Mouse (Mus musculus): ENCODE measurements at regions not wholly inside any gene's neighbourhood (a gene's known extent, or its start where the extent isn't known, plus 50 kb on each side); places are given as distances from the start of the nearest gene placed in this dataset.

GRCm38 (mm10) chr10:115664567-115664966 lies 77.0 kb upstream of the Lgr5 start:
- in situ Hi-C loops (cut with MboI, MseI), result no loop called here

- in situ Hi-C loops (cut with MboI, MseI), result loop anchor here (25.0 kb wide), 1 partner anchor 1589 kb away; no protein-coding TSS in a partner anchor
These were observed 89.1 kb upstream of the Lgr5 start for GRCm38 (mm10) chr10:115676661-115677060.

- in situ Hi-C loops (cut with MboI, MseI), result loop anchor here (25.0 kb wide), 1 partner anchor 1594 kb away; no protein-coding TSS in a partner anchor
These were observed 93.5 kb upstream of the Lgr5 start for GRCm38 (mm10) chr10:115681115-115681514.

GRCm38 (mm10) chr10:115691939-115692338 lies 104.4 kb upstream of the Lgr5 start:
- in situ Hi-C loops (cut with MboI, MseI), result loop anchor here (25.0 kb wide), 1 partner anchor 1605 kb away; no protein-coding TSS in a partner anchor

- in situ Hi-C loops (cut with MboI, MseI), result loop anchor here (25.0 kb wide), 1 partner anchor 1607 kb away; no protein-coding TSS in a partner anchor
These were observed 106.6 kb upstream of the Lgr5 start for GRCm38 (mm10) chr10:115693986-115694833.

GRCm38 (mm10) chr10:115702358-115702757 lies 114.3 kb upstream of the Tspan8 start:
- in situ Hi-C loops (cut with MboI, MseI), result no loop called here

- in situ Hi-C loops (cut with MboI, MseI), result no loop called here
These were observed 108.0 kb upstream of the Tspan8 start for GRCm38 (mm10) chr10:115708623-115709022.

GRCm38 (mm10) chr10:115713896-115714295 lies 102.7 kb upstream of the Tspan8 start:
- in situ Hi-C loops (cut with MboI, MseI), result no loop called here

GRCm38 (mm10) chr10:115716178-115716577 lies 100.5 kb upstream of the Tspan8 start:
- in situ Hi-C loops (cut with MboI, MseI), result no loop called here

GRCm38 (mm10) chr10:115717064-115717463 lies 99.6 kb upstream of the Tspan8 start:
- in situ Hi-C loops (cut with MboI, MseI), result no loop called here

- in situ Hi-C loops (cut with MboI, MseI), result no loop called here
These were observed 94.0 kb upstream of the Tspan8 start for GRCm38 (mm10) chr10:115722589-115722988.

- in situ Hi-C loops (cut with MboI, MseI), result no loop called here
These were observed 73.8 kb upstream of the Tspan8 start for GRCm38 (mm10) chr10:115742634-115743347.

- in situ Hi-C loops (cut with MboI, MseI), result no loop called here
These were observed 66.8 kb upstream of the Tspan8 start for GRCm38 (mm10) chr10:115749844-115750243.

GRCm38 (mm10) chr10:115750250-115750649 lies 66.4 kb upstream of the Tspan8 start:
- in situ Hi-C loops (cut with MboI, MseI), result no loop called here

- in situ Hi-C loops (cut with MboI, MseI), result no loop called here
These were observed 58.0 kb upstream of the Tspan8 start for GRCm38 (mm10) chr10:115758667-115759066.

Measured in regulatory T cell (primary cell).